Mouse (Mus musculus) stomach, postnatal 0 days (tissue): ENCODE results near the gene Adh1. TPM values are rescaled to one million over a fixed set of nuclear protein-coding genes. Genes with fewer than 3 reads are reported as not detected.

ENCODE experiments used
- ATAC-seq: fragments of 200-750 bp; cut with Nextera tagmentation; 2 replicates; pipeline ENCODE4 v1.8.0; 2017; ENCODE audit not compliant: low FRiP score, low TSS enrichment
- DNase-seq: peaks from one replicate; pipeline ENCODE4 v3.0.0-alpha.2; 2016; ENCODE audit warnings: low spot score
- H3K27ac ChIP-seq: fragments of 300-500 bp; sonication (generic); replicated peaks from 2 replicates; pipeline ENCODE4 v1.5.1; 2014; ENCODE audit warnings: mild to moderate bottlenecking, control low read depth
- H3K27me3 ChIP-seq: fragments of 300-500 bp; sonication (generic); 2 replicates; pipeline ENCODE4 v1.6.1; 2014; ENCODE audit warnings: low read length; ENCODE audit not compliant: control insufficient read depth, insufficient read depth
- H3K36me3 ChIP-seq: fragments of 300-500 bp; sonication (generic); 2 replicates; pipeline ENCODE4 v1.6.1; 2014; ENCODE audit warnings: low read length, mixed read lengths; ENCODE audit not compliant: control insufficient read depth, insufficient read depth
- H3K4me1 ChIP-seq: fragments of 300-500 bp; sonication (generic); replicated peaks from 2 replicates; pipeline ENCODE4 v1.6.1; 2014; ENCODE audit warnings: antibody characterized with exemption; ENCODE audit not compliant: control insufficient read depth, insufficient read depth
- H3K4me2 ChIP-seq: fragments of 300-500 bp; sonication (generic); replicated peaks from 2 replicates; pipeline ENCODE4 v1.6.1; 2014; ENCODE audit warnings: low read depth, mild to moderate bottlenecking, control low read depth, moderate library complexity
- H3K4me3 ChIP-seq: fragments of 300-500 bp; sonication (generic); 2 replicates; pipeline ENCODE4 v1.5.1; 2014; ENCODE audit warnings: low read depth, low read length, control low read depth
- H3K9ac ChIP-seq: fragments of 300-500 bp; sonication (generic); 2 replicates; pipeline ENCODE4 v1.6.1; 2014; ENCODE audit warnings: mild to moderate bottlenecking, low read length, control low read depth, mixed read lengths
- H3K9me3 ChIP-seq: fragments of 300-500 bp; sonication (generic); 2 replicates; pipeline ENCODE4 v1.6.1; 2016; ENCODE audit warnings: low read length; ENCODE audit not compliant: control insufficient read depth
- CTCF ChIP-seq: IDR thresholded peaks from 2 replicates; pipeline ENCODE4 v1.5.1; 2016; ENCODE audit warnings: antibody characterized with exemption, low read depth, mild to moderate bottlenecking, moderate library complexity
- EP300 ChIP-seq: optimal IDR thresholded peaks from 2 replicates; pipeline ENCODE3; 2016; ENCODE audit warnings: antibody characterized with exemption
- WGBS: fragments of 180-500 bp; shearing (Covaris S2); extraction: QIAGEN DNeasy Blood & Tissue Kit; methylation state at CpG from one replicate; pipeline ENCODE4 v1.1.7; 2014; 5-methylcytosine and 5-hydroxymethylcytosine counted together
- polyA plus RNA-seq: library from polyadenylated mRNA; unstranded; fragments of >200 nt; fragmentation: Nextera tagmentation; extraction: Ambion mirVana; gene quantifications from 2 replicates; pipeline ENCODE4 v1.2.1, GENCODE M21; 2015

Adh1 gene
- polyA plus RNA-seq, 1 experiment from 2014 or later = 134 TPM

DNA sequence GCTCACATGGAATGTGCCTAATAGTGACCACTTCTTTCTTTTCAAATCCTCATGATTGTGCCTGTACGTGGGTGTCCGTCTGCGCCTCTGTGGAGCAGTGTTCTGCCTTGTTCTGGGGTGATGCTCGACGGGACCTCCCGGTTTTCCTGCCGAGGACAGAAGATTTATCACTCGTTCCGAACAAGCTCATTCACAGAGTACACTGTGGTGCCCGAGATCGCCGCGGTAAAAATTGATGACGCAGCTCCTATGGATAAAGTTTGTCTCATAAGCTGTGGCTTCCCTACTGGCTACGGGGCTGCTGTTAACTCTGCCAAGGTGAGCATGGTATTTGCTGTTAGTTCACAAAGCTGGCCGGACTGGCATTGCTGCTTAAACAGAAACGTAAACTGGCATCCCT is 64.2 kb downstream of the Adh1 start:
- Histone ChIP-seq H3K36me3 (no peaks in the 10 kb centered on the region), H3K4me3 (no peak overlapping the region), H3K4me2 (no peak overlapping the region), H3K27ac (no peak overlapping the region), H3K4me1 (no peaks in the 10 kb centered on the region), H3K9me3 (no peaks in the 10 kb centered on the region), H3K9ac (no peak overlapping the region), H3K27me3 (no peaks in the 10 kb centered on the region)
- TF ChIP-seq CTCF (no peak), EP300 (no peak)
- ATAC-seq = no peak
- WGBS = 93% methylated on average over 17 of the region's 17 CpGs
- no peak for DNase-seq

DNA sequence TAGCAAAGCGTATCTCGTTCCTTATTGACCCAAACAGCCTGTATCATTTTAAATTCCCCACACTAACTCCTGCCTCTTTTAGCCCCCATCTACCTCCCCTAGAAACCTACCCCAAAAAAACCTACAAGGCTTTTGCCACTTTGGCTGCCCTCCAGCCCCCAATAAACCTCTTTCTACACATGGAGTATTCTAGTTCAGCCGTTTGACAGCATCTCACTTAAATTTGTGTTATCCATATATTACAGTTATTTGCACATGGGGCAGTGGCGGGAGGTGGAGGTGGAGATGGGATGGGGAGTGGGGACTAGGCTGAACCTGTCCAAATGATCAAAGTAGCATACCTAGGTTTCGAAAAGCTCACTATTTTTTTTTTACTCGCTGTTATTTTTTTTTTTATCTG is 64.7 kb downstream of the Adh1 start:
- TF ChIP-seq CTCF (no peak), EP300 (no peak)
- DNase-seq (no peak), ATAC-seq (no peak)
- Histone ChIP-seq H3K4me2 (no peak overlapping the region), H3K4me1 (no peaks in the 10 kb centered on the region), H3K9ac (no peak overlapping the region), H3K4me3 (no peak overlapping the region), H3K27ac (no peak overlapping the region), H3K9me3 (no peaks in the 10 kb centered on the region), H3K27me3 (no peaks in the 10 kb centered on the region), H3K36me3 (no peaks in the 10 kb centered on the region)
- WGBS = 93% methylated on average over 6 of the region's 6 CpGs

DNA sequence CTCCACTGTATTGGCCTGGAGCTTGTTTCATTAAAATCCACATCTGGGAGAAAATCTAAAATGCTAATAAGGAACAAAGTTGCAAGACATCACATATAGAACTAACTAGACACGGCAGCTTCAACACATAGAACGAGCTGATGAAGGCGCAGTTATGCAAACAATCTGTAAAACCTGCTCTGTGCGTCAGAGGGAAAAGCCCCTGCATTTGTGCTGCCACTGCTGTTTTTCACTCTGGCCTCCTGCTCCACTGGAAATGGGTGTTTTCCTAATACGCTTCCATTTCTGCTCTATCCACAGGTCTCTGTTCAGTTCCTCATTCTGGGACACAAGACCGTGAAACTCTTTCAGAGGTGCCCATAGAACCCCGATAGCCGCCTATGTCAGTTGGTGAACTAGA is 73.1 kb downstream of the Adh1 start:
- Histone ChIP-seq H3K27ac (no peak overlapping the region), H3K36me3 (no peaks in the 10 kb centered on the region), H3K4me2 (no peak overlapping the region), H3K9me3 (no peaks in the 10 kb centered on the region), H3K27me3 (no peaks in the 10 kb centered on the region), H3K4me1 (no peaks in the 10 kb centered on the region), H3K9ac (no peak overlapping the region), H3K4me3 (no peak overlapping the region)
- ATAC-seq (no peak), DNase-seq (no peak)
- WGBS = 62% methylated on average over 8 of the region's 8 CpGs
- TF ChIP-seq CTCF (no peak), EP300 (no peak)

DNA sequence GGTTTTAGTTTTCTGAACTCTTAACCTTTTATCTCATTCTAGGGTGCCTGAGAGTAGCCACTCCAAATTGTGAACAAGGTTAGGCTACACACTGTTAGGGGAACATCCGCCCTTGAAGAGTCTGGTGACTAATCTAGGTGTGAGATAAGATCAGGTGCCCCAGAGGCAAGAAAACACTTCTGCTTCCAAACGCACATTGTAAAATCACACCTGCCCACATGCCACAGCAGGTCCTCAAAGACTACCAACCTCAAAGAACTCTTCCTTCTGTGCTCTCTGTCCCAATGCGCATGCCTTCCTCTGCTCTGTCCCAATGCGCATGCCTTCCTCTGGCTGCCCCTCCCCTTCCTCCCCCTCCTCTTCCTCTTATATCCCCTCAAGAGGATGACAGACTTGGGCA is 73.5 kb downstream of the Adh1 start:
- no peak overlapping the region for H3K27ac ChIP-seq
- H3K9me3 ChIP-seq = no peaks in the 10 kb centered on the region
- no peaks in the 10 kb centered on the region for H3K36me3 ChIP-seq
- H3K9ac ChIP-seq = no peak overlapping the region
- ATAC-seq = no peak
- TF ChIP-seq EP300 (no peak), CTCF (no peak)
- H3K4me1 ChIP-seq = no peaks in the 10 kb centered on the region
- no peak overlapping the region for H3K4me2 ChIP-seq
- no peaks in the 10 kb centered on the region for H3K27me3 ChIP-seq
- H3K4me3 ChIP-seq = no peak overlapping the region
- no peak for DNase-seq
- WGBS = 61% methylated on average over 4 of the region's 4 CpGs

DNA sequence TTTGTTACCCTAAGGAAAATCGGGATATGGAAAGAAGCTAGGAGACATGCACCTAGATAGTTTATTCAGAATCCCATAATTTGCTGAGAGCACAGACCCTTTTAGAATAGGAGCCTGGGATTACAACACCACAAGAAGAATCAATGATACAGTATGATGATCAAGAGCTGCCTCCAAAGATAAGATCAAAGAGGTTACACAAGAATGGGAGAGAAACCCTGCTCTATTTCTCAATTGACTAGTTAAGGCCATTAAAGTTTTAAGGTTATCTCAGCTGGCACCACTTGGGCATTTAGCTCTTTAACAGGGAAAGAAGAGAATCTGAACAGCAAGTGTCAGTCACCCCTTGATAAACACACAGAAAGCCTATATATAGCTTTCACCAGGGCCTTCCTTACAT is 74.8 kb downstream of the Adh1 start:
- 79% methylated on average over 1 of the region's 1 CpGs for WGBS
- Histone ChIP-seq H3K27me3 (no peaks in the 10 kb centered on the region), H3K36me3 (no peaks in the 10 kb centered on the region), H3K4me2 (no peak overlapping the region), H3K9me3 (no peaks in the 10 kb centered on the region), H3K27ac (no peak overlapping the region), H3K4me1 (no peaks in the 10 kb centered on the region), H3K4me3 (no peak overlapping the region), H3K9ac (no peak overlapping the region)
- ATAC-seq (no peak), DNase-seq (no peak)
- TF ChIP-seq EP300 (no peak), CTCF (no peak)

DNA sequence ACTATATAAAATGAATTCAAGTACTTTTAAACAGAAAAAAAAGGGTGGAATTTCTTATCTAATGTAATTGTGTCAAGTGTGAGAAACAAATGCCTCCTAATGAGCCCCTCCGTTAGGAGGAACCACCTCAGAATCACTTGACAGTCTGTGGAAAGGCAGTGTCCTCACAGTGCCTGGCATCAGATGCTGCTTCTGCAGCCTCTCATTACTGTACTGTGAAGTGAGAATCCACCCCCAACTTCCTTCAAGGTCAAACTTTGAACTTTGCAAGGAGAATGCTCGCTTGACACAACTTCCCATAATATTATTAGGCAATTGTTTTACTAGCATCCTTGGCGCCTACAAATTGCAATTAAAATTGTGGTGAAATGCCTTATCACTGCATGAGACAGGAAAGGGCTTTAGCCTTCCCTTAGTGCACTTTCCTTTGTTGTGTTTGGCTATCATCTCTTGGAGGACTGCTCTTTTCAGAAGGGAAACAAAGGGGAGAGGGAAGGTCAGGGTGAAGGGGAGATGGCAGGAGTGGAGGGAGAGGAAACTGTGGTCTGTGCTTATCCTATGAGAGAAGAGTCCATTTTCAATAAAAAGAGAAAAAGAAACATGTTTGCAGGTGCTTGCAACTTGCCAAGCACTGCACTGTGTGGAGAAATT is 75.4 kb downstream of the Adh1 start:
- no peak for DNase-seq
- no peak overlapping the region for H3K4me3 ChIP-seq
- no peaks in the 10 kb centered on the region for H3K9me3 ChIP-seq
- no peaks in the 10 kb centered on the region for H3K27me3 ChIP-seq
- no peak overlapping the region for H3K27ac ChIP-seq
- ATAC-seq = no peak
- no peak for TF ChIP-seq CTCF
- TF ChIP-seq EP300 = no peak
- H3K4me1 ChIP-seq = no peaks in the 10 kb centered on the region
- no peak overlapping the region for H3K9ac ChIP-seq
- 65% methylated on average over 3 of the region's 3 CpGs for WGBS
- H3K36me3 ChIP-seq = no peaks in the 10 kb centered on the region
- H3K4me2 ChIP-seq = no peak overlapping the region

Other genes with a start within 250 kb of the Adh1 start
- 0.04 and 0.07 TPM in 2 replicates for gene 1110002E22Rik, start 195.9 kb upstream of the Adh1 start, polyA plus RNA-seq
- gene Gm5105, start 193.6 kb upstream of the Adh1 start, polyA plus RNA-seq = 0.06 TPM in 1 of 2 replicates, not detected in the other
- gene Trmt10a, start 117.5 kb upstream of the Adh1 start, polyA plus RNA-seq = 4.5 and 5.3 TPM in 2 replicates
- 14.1 TPM in 2 replicates for gene Mttp, start 116.0 kb upstream of the Adh1 start, polyA plus RNA-seq
- 0.11 and 0.22 TPM in 2 replicates for gene 4930579F01Rik, start 67.2 kb upstream of the Adh1 start, polyA plus RNA-seq
- gene Adh7, start 43.2 kb upstream of the Adh1 start, polyA plus RNA-seq = 31.3 and 43.4 TPM in 2 replicates
- gene Adh6a, start 52.3 kb downstream of the Adh1 start, polyA plus RNA-seq = 32.6 and 47.0 TPM in 2 replicates
- 0.74 and 0.79 TPM in 2 replicates for gene Adh6b, start 80.8 kb downstream of the Adh1 start, polyA plus RNA-seq
- not detected in 2 replicates for gene Adh4, start 154.5 kb downstream of the Adh1 start, polyA plus RNA-seq
- gene Adh5, start 182.1 kb downstream of the Adh1 start, polyA plus RNA-seq = 99.8 and 104 TPM in 2 replicates
- 33.9 and 34.1 TPM in 2 replicates for gene Metap1, start 228.5 kb downstream of the Adh1 start, polyA plus RNA-seq